Mouse (Mus musculus): ENCODE results near the gene Pik3c2b. TPM values are rescaled to one million over a fixed set of nuclear protein-coding genes. Genes with fewer than 3 reads are reported as not detected.
A peak's percentile ranks its signal among the peaks of the same experiment; 100 is the strongest.

Pik3c2b gene
- polyA plus RNA-seq, 1 experiment, result 0.01 TPM

- H3K27me3 ChIP-seq (ENCODE audit: control insufficient read depth), result no peaks in the 10 kb centered on the region
- H3K4me3 ChIP-seq (replicated peaks), result no peak overlapping the region
- TF ChIP-seq TAL1 (IDR thresholded peaks at IDR 0.05; ENCODE audit: low read length) (no peak), GATA1 (IDR thresholded peaks at IDR 0.05; ENCODE audit: low read length) (no peak)
- no peaks in the 10 kb centered on the region for H3K9me3 ChIP-seq (ENCODE audit: control insufficient read depth, low read length)
- H3K4me1 ChIP-seq (ENCODE audit: control insufficient read depth), result peaks cover 44% of the 10 kb centered on the region
- no peaks in the 10 kb centered on the region for H3K36me3 ChIP-seq (ENCODE audit: control insufficient read depth)
Measured at GRCm38 (mm10) chr1:133121246-133121645, 75.8 kb downstream of the Pik3c2b start.

DNA sequence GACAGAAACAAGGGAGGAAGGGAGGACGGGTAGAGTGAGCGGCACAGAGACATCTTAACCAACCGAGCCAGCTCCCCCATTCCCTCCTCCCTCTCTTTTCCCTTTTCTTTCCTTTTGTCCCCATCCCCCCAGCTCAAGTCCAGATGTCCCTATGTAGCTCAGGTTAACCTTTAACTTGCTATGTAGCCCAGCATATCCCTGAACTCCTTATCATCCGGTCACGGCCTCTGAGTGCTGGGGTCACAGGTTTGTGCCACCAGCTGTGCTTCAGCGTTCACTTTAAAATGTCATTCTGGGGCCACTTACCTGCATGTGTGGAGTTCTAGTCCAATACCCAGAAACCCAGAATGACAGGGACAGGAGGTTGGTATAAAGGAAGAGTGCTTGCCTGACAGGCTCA is 78.7 kb downstream of the Pik3c2b start:
- no peak for TF ChIP-seq TAL1 (IDR thresholded peaks at IDR 0.05; ENCODE audit: low read length)
- no peak for TF ChIP-seq GATA1 (IDR thresholded peaks at IDR 0.05; ENCODE audit: low read length)
- Histone ChIP-seq H3K36me3 (ENCODE audit: control insufficient read depth) (no peaks in the 10 kb centered on the region), H3K27me3 (ENCODE audit: control insufficient read depth) (no peaks in the 10 kb centered on the region), H3K9me3 (ENCODE audit: control insufficient read depth, low read length) (no peaks in the 10 kb centered on the region), H3K4me3 (replicated peaks) (no peak overlapping the region), H3K4me1 (ENCODE audit: control insufficient read depth) (peaks cover 41% of the 10 kb centered on the region)

GRCm38 (mm10) chr1:133125640-133126364 is 80.3 kb downstream of the Pik3c2b start:
- TF ChIP-seq GATA1 (IDR thresholded peaks at IDR 0.05; ENCODE audit: low read length), result no peak
- no peak for TF ChIP-seq TAL1 (IDR thresholded peaks at IDR 0.05; ENCODE audit: low read length)
- peaks cover 41% of the 10 kb centered on the region for H3K4me1 ChIP-seq (ENCODE audit: control insufficient read depth)

GRCm38 (mm10) chr1:133126365-133126740 is 80.9 kb downstream of the Pik3c2b start:
- no peaks in the 10 kb centered on the region; the same call in 1 of the 2 replicates for H3K36me3 ChIP-seq (ENCODE audit: control insufficient read depth)

More at GRCm38 (mm10) chr1:133125640-133126364, 80.3 kb downstream of the Pik3c2b start:
- no peak overlapping the region for H3K4me3 ChIP-seq (replicated peaks)
- no peaks in the 10 kb centered on the region; the same call in 1 of the 2 replicates for H3K36me3 ChIP-seq (ENCODE audit: control insufficient read depth)
- no peaks in the 10 kb centered on the region for H3K9me3 ChIP-seq (ENCODE audit: control insufficient read depth, low read length)
- H3K27me3 ChIP-seq (ENCODE audit: control insufficient read depth), result no peaks in the 10 kb centered on the region

GRCm38 (mm10) chr1:133127328-133127727 is 81.9 kb downstream of the Pik3c2b start:
- no peaks in the 10 kb centered on the region for H3K27me3 ChIP-seq (ENCODE audit: control insufficient read depth)
- H3K4me1 ChIP-seq (ENCODE audit: control insufficient read depth), result peaks cover 34% of the 10 kb centered on the region
- TF ChIP-seq GATA1 (IDR thresholded peaks at IDR 0.05; ENCODE audit: low read length) (no peak), TAL1 (IDR thresholded peaks at IDR 0.05; ENCODE audit: low read length) (no peak)
- peaks cover 8% of the 10 kb centered on the region for H3K36me3 ChIP-seq (ENCODE audit: control insufficient read depth)
- H3K4me3 ChIP-seq (replicated peaks), result no peak overlapping the region
- no peaks in the 10 kb centered on the region for H3K9me3 ChIP-seq (ENCODE audit: control insufficient read depth, low read length)

More at GRCm38 (mm10) chr1:133126365-133126740, 80.9 kb downstream of the Pik3c2b start:
- no peaks in the 10 kb centered on the region for H3K9me3 ChIP-seq (ENCODE audit: control insufficient read depth, low read length)
- H3K4me3 ChIP-seq (replicated peaks), result no peak overlapping the region
- H3K27me3 ChIP-seq (ENCODE audit: control insufficient read depth), result no peaks in the 10 kb centered on the region
- TF ChIP-seq TAL1 (IDR thresholded peaks at IDR 0.05; ENCODE audit: low read length) (no peak), GATA1 (IDR thresholded peaks at IDR 0.05; ENCODE audit: low read length) (no peak)
- H3K4me1 ChIP-seq (ENCODE audit: control insufficient read depth), result peaks cover 36% of the 10 kb centered on the region

DNA sequence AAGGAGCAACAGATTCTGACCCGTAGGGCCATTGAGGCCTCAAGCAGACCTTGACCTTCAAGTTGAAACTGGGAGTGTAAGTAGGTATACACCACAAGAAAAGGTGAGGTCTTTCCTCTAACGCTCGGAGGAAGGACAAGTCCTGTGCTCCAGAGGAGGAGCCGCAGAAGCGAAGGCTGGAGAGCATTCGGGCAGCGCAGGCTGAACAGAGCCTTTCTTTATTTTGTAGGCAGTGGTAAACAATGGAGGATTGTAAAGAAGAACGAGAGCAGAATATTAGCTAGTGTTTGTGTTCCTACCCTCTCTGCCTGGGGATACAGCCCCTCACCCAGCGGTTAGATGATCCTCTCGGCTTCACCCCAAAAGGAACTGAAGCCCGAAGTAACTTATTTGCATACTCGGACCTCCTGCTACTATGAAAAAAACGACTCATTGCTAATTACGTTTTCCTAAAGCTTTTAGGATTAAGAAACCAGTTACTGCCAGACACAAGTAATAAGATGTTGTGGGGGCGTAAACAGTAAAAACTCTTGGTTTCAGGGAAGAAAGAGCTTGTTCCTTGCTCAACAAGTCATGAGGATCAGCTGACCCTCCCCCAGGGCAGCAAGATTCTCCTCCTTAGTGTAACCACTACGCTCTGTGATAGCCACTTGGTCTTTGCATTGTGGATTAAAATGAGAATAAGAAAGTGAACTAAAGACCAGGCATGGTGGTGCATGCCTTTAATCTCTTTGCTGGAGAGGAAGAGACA is 84.2 kb downstream of the Pik3c2b start:
- Histone ChIP-seq H3K27me3 (ENCODE audit: control insufficient read depth) (no peaks in the 10 kb centered on the region), H3K4me1 (ENCODE audit: control insufficient read depth) (peaks cover 34% of the 10 kb centered on the region), H3K4me3 (replicated peaks) (peak overlapping the region; percentile 87), H3K36me3 (ENCODE audit: control insufficient read depth) (peaks cover 31% of the 10 kb centered on the region), H3K9me3 (ENCODE audit: control insufficient read depth, low read length) (no peaks in the 10 kb centered on the region)
- TF ChIP-seq GATA1 (IDR thresholded peaks at IDR 0.05; ENCODE audit: low read length), result no peak
- no peak for TF ChIP-seq TAL1 (IDR thresholded peaks at IDR 0.05; ENCODE audit: low read length)

GRCm38 (mm10) chr1:133130638-133131560 is 85.4 kb downstream of the Pik3c2b start, which contains the start of gene Ppp1r15b:
Gene Ppp1r15b (plus strand): TSS chr1:133131143.
- H3K27me3 ChIP-seq (ENCODE audit: control insufficient read depth), result no peaks in the 10 kb centered on the region
- peaks cover 44% of the 10 kb centered on the region for H3K36me3 ChIP-seq (ENCODE audit: control insufficient read depth)
- peaks cover 40% of the 10 kb centered on the region for H3K4me1 ChIP-seq (ENCODE audit: control insufficient read depth)
- no peaks in the 10 kb centered on the region for H3K9me3 ChIP-seq (ENCODE audit: control insufficient read depth, low read length)
- no peak for TF ChIP-seq TAL1 (IDR thresholded peaks at IDR 0.05; ENCODE audit: low read length)
- no peak for TF ChIP-seq GATA1 (IDR thresholded peaks at IDR 0.05; ENCODE audit: low read length)
- peak within 1 kb of the TSS; percentile 87 for H3K4me3 ChIP-seq (replicated peaks)

GRCm38 (mm10) chr1:133131561-133131905 is 86.1 kb downstream of the Pik3c2b start:
- no peaks in the 10 kb centered on the region for H3K9me3 ChIP-seq (ENCODE audit: control insufficient read depth, low read length)

More at GRCm38 (mm10) chr1:133131561-133131905, 86.1 kb downstream of the Pik3c2b start:
- no peaks in the 10 kb centered on the region for H3K27me3 ChIP-seq (ENCODE audit: control insufficient read depth)
- TF ChIP-seq TAL1 (IDR thresholded peaks at IDR 0.05; ENCODE audit: low read length) (no peak), GATA1 (IDR thresholded peaks at IDR 0.05; ENCODE audit: low read length) (no peak)
- H3K36me3 ChIP-seq (ENCODE audit: control insufficient read depth), result peaks cover 50% of the 10 kb centered on the region
- H3K4me3 ChIP-seq (replicated peaks), result peak overlapping the region; percentile 87
- H3K4me1 ChIP-seq (ENCODE audit: control insufficient read depth), result peaks cover 40% of the 10 kb centered on the region
